Mouse (Mus musculus) liver, embryonic 14.5 days (tissue): ENCODE measurements at regions not wholly inside any gene's neighbourhood (a gene's known extent, or its start where the extent isn't known, plus 50 kb on each side); places are given as distances from the start of the nearest gene placed in this dataset.
"Not testable (repeated sequence)": the region's sequence is repeated elsewhere in the genome, so short reads cannot be mapped to it uniquely, and the experiment has no call there.

Source experiments
- ATAC-seq: fragments of 200-750 bp; cut with Nextera tagmentation; 2 replicates; pipeline ENCODE4 v1.8.0; 2017; ENCODE audit warnings: moderate number of reproducible peaks, mild to moderate bottlenecking, moderate library complexity; ENCODE audit not compliant: insufficient read depth
- DNase-seq, 3 experiments: peaks; one replicate each; pipeline ENCODE4 v3.0.0-alpha.2; 2012 to 2013; ENCODE audit warnings: low read depth in 3 of 3, low spot score in 3 of 3
- H3K27ac ChIP-seq: fragments of 300-500 bp; sonication (generic); 2 replicates; pipeline ENCODE4 v1.5.1; 2014; ENCODE audit warnings: moderate library complexity, mild to moderate bottlenecking, control low read depth, inconsistent platforms
- H3K27me3 ChIP-seq: fragments of 300-500 bp; sonication (generic); 2 replicates; pipeline ENCODE4 v1.6.1; 2014; ENCODE audit warnings: mild to moderate bottlenecking, low read length, moderate library complexity; ENCODE audit not compliant: control insufficient read depth, insufficient read depth
- H3K36me3 ChIP-seq: fragments of 300-500 bp; sonication (generic); replicated peaks from 2 replicates; pipeline ENCODE4 v1.6.1; 2014; ENCODE audit warnings: low read depth; ENCODE audit not compliant: control insufficient read depth, insufficient read depth
- H3K4me1 ChIP-seq, 2 experiments: fragments of 200-500 bp in 1 of 2; fragments of 300-500 bp in 1 of 2; sonication (generic) in 1 of 2; replicated peaks; 2 replicates each; pipeline ENCODE4 v1.6.1; 2012 to 2014; ENCODE audit warnings: antibody characterized with exemption in 1 of 2, inconsistent platforms in 1 of 2, low read length in 1 of 2; ENCODE audit not compliant: control insufficient read depth in 2 of 2, insufficient read depth in 2 of 2
- H3K4me2 ChIP-seq: fragments of 300-500 bp; sonication (generic); 2 replicates; pipeline ENCODE4 v1.6.1; 2014; ENCODE audit warnings: low read depth, mild to moderate bottlenecking, control low read depth, moderate library complexity
- H3K4me3 ChIP-seq, 2 experiments: fragments of 200-500 bp in 1 of 2; fragments of 300-500 bp in 1 of 2; sonication (generic) in 1 of 2; 2 replicates each; pipeline ENCODE4 v1.5.1; 2012 to 2014; ENCODE audit warnings: low read depth in 2 of 2, low read length in 2 of 2, mild to moderate bottlenecking in 2 of 2, control low read depth in 1 of 2, inconsistent platforms in 1 of 2, moderate library complexity in 1 of 2; ENCODE audit not compliant: insufficient read depth in 1 of 2
- H3K9ac ChIP-seq: fragments of 300-500 bp; sonication (generic); replicated peaks from 2 replicates; pipeline ENCODE4 v1.6.1; 2014; ENCODE audit warnings: mild to moderate bottlenecking, control low read depth, moderate library complexity
- H3K9me3 ChIP-seq: fragments of 300-500 bp; sonication (generic); 2 replicates; pipeline ENCODE4 v1.6.1; 2016; ENCODE audit warnings: low read length, mixed read lengths; ENCODE audit not compliant: control insufficient read depth
- CTCF ChIP-seq: IDR thresholded peaks from 2 replicates; pipeline ENCODE4 v1.5.1; 2016; ENCODE audit warnings: antibody characterized with exemption, low read depth, control low read depth
- EP300 ChIP-seq: IDR thresholded peaks from 2 replicates; pipeline ENCODE4 v1.6.1; 2016; ENCODE audit warnings: antibody characterized with exemption, low read depth
- WGBS: fragments of 180-500 bp; shearing (Covaris S2); extraction: QIAGEN DNeasy Blood & Tissue Kit; methylation state at CpG from one replicate; pipeline ENCODE4 v1.1.7; 2014; ENCODE audit not compliant: insufficient replicate concordance; 5-methylcytosine and 5-hydroxymethylcytosine counted together

DNA sequence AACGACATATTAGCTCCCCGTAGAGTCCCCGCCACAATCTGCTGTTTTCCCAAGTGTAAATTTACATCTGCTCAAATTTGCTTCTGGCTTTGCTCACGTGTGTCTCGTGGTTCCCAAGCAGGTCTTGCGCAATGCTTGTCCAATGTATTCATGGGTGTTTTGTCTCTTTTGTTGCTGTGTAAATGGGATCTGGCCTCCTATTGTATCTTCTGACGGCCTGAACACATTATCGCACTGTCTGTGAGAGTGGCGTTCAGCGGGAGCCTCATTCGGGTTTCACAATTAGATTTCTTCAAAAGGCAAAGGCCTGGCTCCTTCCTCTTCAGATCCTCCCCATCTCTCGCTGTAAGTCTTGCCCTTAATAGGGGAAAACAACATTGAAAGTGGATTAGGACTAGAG lies 274.5 kb downstream of the Fam19a5 start:
- Histone ChIP-seq H3K27me3 (no peaks in the 10 kb centered on the region), H3K4me2 (no peak overlapping the region), H3K36me3 (no peaks in the 10 kb centered on the region), H3K27ac (no peak overlapping the region), H3K9ac (no peak overlapping the region), H3K4me3 (no peak overlapping the region), H3K9me3 (no peaks in the 10 kb centered on the region), H3K4me1 (no peaks in the 10 kb centered on the region)
- 69% methylated on average over 12 of the region's 12 CpGs for WGBS
- no peak for ATAC-seq
- no peak for TF ChIP-seq EP300
- no peak for TF ChIP-seq CTCF
- no peak for DNase-seq

GRCm38 (mm10) chr15:87842097-87842496 lies 298.0 kb downstream of the Fam19a5 start:
- no peak for ATAC-seq
- 18% methylated on average over 3 of the region's 3 CpGs for WGBS
- H3K4me2 ChIP-seq, result no peak overlapping the region

GRCm38 (mm10) chr15:87859069-87859468 lies 315.0 kb downstream of the Fam19a5 start:
- Histone ChIP-seq H3K9me3 (no peaks in the 10 kb centered on the region), H3K27ac (no peak overlapping the region), H3K27me3 (no peaks in the 10 kb centered on the region), H3K4me3 (no peak overlapping the region), H3K36me3 (no peaks in the 10 kb centered on the region), H3K4me1 (no peaks in the 10 kb centered on the region), H3K9ac (no peak overlapping the region), H3K4me2 (no peak overlapping the region)
- ATAC-seq (no peak), DNase-seq (no peak)
- WGBS, result 24% methylated on average over 2 of the region's 2 CpGs
- no peak for TF ChIP-seq CTCF
- TF ChIP-seq EP300, result no peak

More at GRCm38 (mm10) chr15:87842097-87842496, 298.0 kb downstream of the Fam19a5 start:
- TF ChIP-seq EP300 (no peak), CTCF (no peak)
- DNase-seq, result no peak
- H3K27ac ChIP-seq, result no peak overlapping the region
- no peak overlapping the region for H3K9ac ChIP-seq
- no peaks in the 10 kb centered on the region for H3K9me3 ChIP-seq
- H3K27me3 ChIP-seq, result no peaks in the 10 kb centered on the region
- H3K4me1 ChIP-seq, result no peaks in the 10 kb centered on the region
- H3K4me3 ChIP-seq, result no peak overlapping the region
- no peaks in the 10 kb centered on the region for H3K36me3 ChIP-seq

GRCm38 (mm10) chr15:87876286-87876899 lies 332.3 kb downstream of the Fam19a5 start:
- Histone ChIP-seq H3K27me3 (no peaks in the 10 kb centered on the region), H3K9ac (no peak overlapping the region), H3K9me3 (no peaks in the 10 kb centered on the region), H3K27ac (no peak overlapping the region), H3K4me1 (no peaks in the 10 kb centered on the region), H3K4me3 (no peak overlapping the region), H3K36me3 (no peaks in the 10 kb centered on the region), H3K4me2 (no peak overlapping the region)
- WGBS, result 53% methylated on average over 9 of the region's 9 CpGs
- TF ChIP-seq EP300, result no peak
- TF ChIP-seq CTCF, result no peak
- no peak for DNase-seq
- ATAC-seq, result no peak

- H3K4me1 ChIP-seq, result no peaks in the 10 kb centered on the region
- no peaks in the 10 kb centered on the region for H3K27me3 ChIP-seq
- TF ChIP-seq EP300, result no peak
- TF ChIP-seq CTCF, result no peak
- WGBS, result 61% methylated on average over 5 of the region's 5 CpGs
- DNase-seq, result no peak
- H3K9me3 ChIP-seq, result no peaks in the 10 kb centered on the region
- no peak overlapping the region for H3K4me2 ChIP-seq
- ATAC-seq, result no peak
- H3K9ac ChIP-seq, result no peak overlapping the region
- no peak overlapping the region for H3K4me3 ChIP-seq
- H3K36me3 ChIP-seq, result no peaks in the 10 kb centered on the region
- H3K27ac ChIP-seq, result no peak overlapping the region
These were observed 346.8 kb downstream of the Fam19a5 start for GRCm38 (mm10) chr15:87890903-87891302.

DNA sequence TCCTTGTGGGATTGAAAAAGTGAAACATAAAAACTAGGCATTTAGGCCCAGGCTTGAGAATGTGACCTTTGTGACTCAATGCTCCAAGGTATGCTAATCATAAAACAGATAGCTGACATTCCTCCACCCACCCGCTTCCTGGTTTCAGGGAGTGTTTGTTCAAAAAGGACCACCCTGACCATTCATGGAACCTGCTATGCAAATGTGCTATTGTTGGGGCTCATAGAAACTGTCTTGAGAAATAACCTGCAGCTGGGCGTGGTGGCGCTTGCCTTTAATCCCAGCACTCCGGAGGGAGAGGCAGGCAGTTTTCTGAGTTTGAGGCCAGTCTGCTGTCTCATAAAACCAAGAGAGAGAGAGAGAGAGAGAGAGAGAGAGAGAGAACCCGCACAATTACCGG lies 350.8 kb downstream of the Fam19a5 start:
- H3K27ac ChIP-seq, H3K4me2 ChIP-seq, DNase-seq, H3K36me3 ChIP-seq, H3K27me3 ChIP-seq, H3K9ac ChIP-seq, H3K4me1 ChIP-seq, H3K9me3 ChIP-seq, H3K4me3 ChIP-seq, ATAC-seq: not testable (repeated sequence)
- WGBS, result 67% methylated on average over 6 of the region's 6 CpGs
